ENCODE assay signal across 12 mouse cellular contexts in the genomic region with DNA sequence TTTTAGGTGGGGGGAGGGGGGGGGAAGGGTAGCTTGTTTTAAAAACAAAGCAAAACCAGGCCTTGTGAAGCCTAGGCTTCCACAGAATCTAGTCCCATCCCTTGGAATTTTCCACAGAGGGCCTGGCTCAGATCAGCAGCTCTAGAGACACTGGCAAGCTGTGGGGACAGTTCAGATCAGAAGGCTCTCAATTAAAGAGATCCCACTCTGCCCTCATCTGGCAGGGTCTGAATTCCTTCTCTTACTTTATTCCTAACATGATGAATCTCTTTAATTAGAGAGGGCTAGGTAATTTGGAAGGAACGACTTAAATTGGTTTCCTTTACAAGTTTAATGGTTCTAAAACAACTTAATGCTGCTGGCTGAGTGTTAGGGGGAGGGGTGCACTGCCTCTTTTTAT.
DNase-seq lines count a peak whose midpoint lies in the region; ATAC-seq and TF ChIP-seq lines count a peak whose summit lies in the region.
"Had no signal": no experiment of that assay in that cellular context is flagged by ENCODE, and none has a peak within 500 bp of the region (broad histone marks: within the 10 kb centered on the region; RNA-seq: fewer than 3 reads in every experiment).

No protein-coding gene starts in this region.

- no peak overlapping the region for H3K27ac ChIP-seq in heart, embryonic 10.5 days
- H3K27ac ChIP-seq in heart, postnatal 0 days (ENCODE audit: low read depth) = no peak overlapping the region
- H3K27ac ChIP-seq: intestine, embryonic 15.5 days; limb, embryonic 15.5 days had no signal

- no peak overlapping the region for H3K9ac ChIP-seq in heart, postnatal 0 days (replicated peaks; ENCODE audit: low read depth, low read length)
- H3K9ac ChIP-seq: intestine, embryonic 15.5 days; limb, embryonic 15.5 days had no signal

- 57% methylated on average over 1 of the region's 1 CpGs for WGBS in heart, embryonic 10.5 days
- WGBS in heart, postnatal 0 days = 44% methylated on average over 1 of the region's 1 CpGs

- H3K4me2 ChIP-seq in heart, postnatal 0 days (ENCODE audit: low read depth, low read length) = no peak overlapping the region
- H3K4me2 ChIP-seq: intestine, embryonic 15.5 days; limb, embryonic 15.5 days had no signal

- in situ Hi-C loops in Patski (cut with MboI; ENCODE audit: low pct_unique_long_range_greater_than_20kb) = no loop called here

- POLR2A ChIA-PET in Patski (lab: Charles Lee) = no interaction called here

- intact Hi-C loops in left cerebral cortex, postnatal 36 days (cut with DNase I) = loop anchor here (5.0 to 10.0 kb wide), 2 partner anchors 116 to 131 kb away; partner anchors contain the start of gene Mllt3

- H3K4me3 ChIP-seq in heart, embryonic 10.5 days = no peak overlapping the region
- no peak overlapping the region for H3K4me3 ChIP-seq in heart, postnatal 0 days (ENCODE audit: low read depth, low read length)
- H3K4me3 ChIP-seq: intestine, embryonic 15.5 days; limb, embryonic 15.5 days; myocyte had no signal

- H3K27me3 ChIP-seq in heart, embryonic 10.5 days (ENCODE audit: insufficient read depth, poor library complexity, severe bottlenecking) = no peaks in the 10 kb centered on the region
- no peaks in the 10 kb centered on the region for H3K27me3 ChIP-seq in Patski
- no peaks in the 10 kb centered on the region for H3K27me3 ChIP-seq in heart, postnatal 0 days (ENCODE audit: control insufficient read depth, insufficient read depth, low read length)
- H3K27me3 ChIP-seq: intestine, embryonic 15.5 days; limb, embryonic 15.5 days had no signal

- DNase-seq in heart, adult 18-20 months = peak; percentile 43 to 56
- no peak for DNase-seq in heart, embryonic 10.5 days (ENCODE audit: low spot score)
- DNase-seq in 3T3-L1 (ENCODE audit: low read depth, low spot score) (peak; percentile 30), Patski (ENCODE audit: low read depth, low spot score) (no peak)
- peak; percentile 31 for DNase-seq in heart, postnatal 0 days (ENCODE audit: low spot score)
- no peak for DNase-seq in urinary bladder, adult 18-20 months (ENCODE audit: low spot score in 2 of 2)
- no peak for DNase-seq in left cerebral cortex, postnatal 36 days (ENCODE audit: low spot score in 2 of 2)
- no peak for DNase-seq in c-Kit-positive CD71-positive TER-119-positive erythroid progenitor cells, embryonic 14.5 days (ENCODE audit: low spot score)
- DNase-seq: right cerebral cortex, postnatal 4 days had no signal

- TF ChIP-seq CTCF in Patski (IDR thresholded peaks at IDR 0.05) = peak; percentile 25
- peak; percentile 27 for TF ChIP-seq CTCF in heart, postnatal 0 days (IDR thresholded peaks at IDR 0.05; ENCODE audit: low read depth)

- H3K9me3 ChIP-seq in heart, embryonic 10.5 days = no peaks in the 10 kb centered on the region
- H3K9me3 ChIP-seq in heart, postnatal 0 days (replicated peaks; ENCODE audit: control insufficient read depth, low read length) = no peaks in the 10 kb centered on the region
- H3K9me3 ChIP-seq: intestine, embryonic 15.5 days; limb, embryonic 15.5 days had no signal

- TF ChIP-seq EP300 in heart, postnatal 0 days (IDR thresholded peaks at IDR 0.05; ENCODE audit: low read depth) = no peak

- H3K36me3 ChIP-seq in heart, embryonic 10.5 days = no peaks in the 10 kb centered on the region
- no peaks in the 10 kb centered on the region for H3K36me3 ChIP-seq in heart, postnatal 0 days (replicated peaks; ENCODE audit: control insufficient read depth, insufficient read depth, low read length)
- H3K36me3 ChIP-seq: intestine, embryonic 15.5 days; limb, embryonic 15.5 days had no signal

- H3K4me1 ChIP-seq in heart, embryonic 10.5 days = peaks cover 19% of the 10 kb centered on the region
- H3K4me1 ChIP-seq in heart, postnatal 0 days (ENCODE audit: control insufficient read depth, insufficient read depth) = no peaks in the 10 kb centered on the region; the same call in 1 of the 2 replicates

- ATAC-seq in Patski = no peak
- peak; percentile 41; the same call in 1 of the 2 replicates for ATAC-seq in heart, postnatal 0 days (ENCODE audit: insufficient read depth, low read depth)
- ATAC-seq: intestine, embryonic 15.5 days had no signal

- CTCF ChIA-PET in Patski (lab: Charles Lee) = interaction anchor here (0.8 kb wide), 1 partner anchor 10 kb away, joined by 3 read pairs; no protein-coding TSS in a partner anchor

Comparison
In these comparisons a context has a peak if more than half of its experiments do, and no peak if none do; other contexts are left out.
1. DNase-seq: peak in heart, adult 18-20 months (2 of 2), 3T3-L1 (single experiment) and heart, postnatal 0 days (single experiment); none in heart, embryonic 10.5 days (single experiment), Patski (single experiment), urinary bladder, adult 18-20 months (0 of 2), left cerebral cortex, postnatal 36 days (0 of 2) and c-Kit-positive CD71-positive TER-119-positive erythroid progenitor cells, embryonic 14.5 days (single experiment).